Mouse (Mus musculus): Measurements from ENCODE around the gene Rnf41. TPM values are rescaled to one million over a fixed set of nuclear protein-coding genes. Genes with fewer than 3 reads are reported as not detected.

Rnf41 gene
- total RNA-seq, 1 experiment from 2014 or later: 44.4 TPM

DNA sequence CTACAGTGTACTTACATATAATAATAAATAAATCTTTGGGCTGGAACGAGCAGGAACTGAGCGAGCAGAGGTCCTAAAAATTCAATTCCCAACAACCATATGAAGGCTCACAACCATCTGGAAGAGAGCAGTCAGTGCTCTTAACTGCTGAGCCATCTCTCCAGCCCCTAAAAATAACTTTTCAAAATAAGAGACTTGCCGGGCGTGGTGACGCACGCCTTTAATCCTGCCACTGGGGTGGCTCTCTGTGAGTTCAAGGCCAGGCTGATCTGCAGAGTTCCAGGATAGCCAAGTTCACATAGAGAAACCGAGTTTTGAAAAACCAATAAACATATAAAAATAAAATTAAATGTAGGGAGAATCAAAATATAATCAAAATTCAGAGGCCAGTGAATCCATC lies 74.9 kb downstream of the Rnf41 start:
- DNase-seq: peak; percentile 45

- no peak for DNase-seq
Observed at GRCm38 (mm10) chr10:128487861-128488712, 76.6 kb downstream of the Rnf41 start.

DNA sequence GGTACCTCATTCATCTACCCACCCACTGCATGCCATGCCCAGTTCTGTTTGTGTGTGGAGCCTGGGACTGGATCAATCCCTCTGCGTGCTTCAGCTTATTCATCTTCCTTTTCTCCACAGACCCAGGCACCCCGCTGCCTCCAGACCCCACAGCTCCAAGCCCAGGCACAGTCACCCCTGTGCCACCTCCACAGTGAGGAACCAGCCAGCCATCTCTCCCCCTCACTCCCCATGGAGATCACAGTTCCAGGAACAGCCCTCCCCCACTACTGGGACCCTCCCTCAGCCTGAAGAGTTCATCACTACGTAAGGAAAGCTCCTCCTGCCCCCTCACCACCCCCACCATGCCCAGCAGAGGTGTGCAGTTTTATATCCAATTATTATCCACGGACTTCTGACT lies 77.3 kb downstream of the Rnf41 start:
- no peak for DNase-seq

GRCm38 (mm10) chr10:128489380-128489779 lies 77.9 kb downstream of the Rnf41 start:
- DNase-seq: peak; percentile 45

- no peak for DNase-seq
Observed at GRCm38 (mm10) chr10:128489785-128490184, 78.3 kb downstream of the Rnf41 start.

DNA sequence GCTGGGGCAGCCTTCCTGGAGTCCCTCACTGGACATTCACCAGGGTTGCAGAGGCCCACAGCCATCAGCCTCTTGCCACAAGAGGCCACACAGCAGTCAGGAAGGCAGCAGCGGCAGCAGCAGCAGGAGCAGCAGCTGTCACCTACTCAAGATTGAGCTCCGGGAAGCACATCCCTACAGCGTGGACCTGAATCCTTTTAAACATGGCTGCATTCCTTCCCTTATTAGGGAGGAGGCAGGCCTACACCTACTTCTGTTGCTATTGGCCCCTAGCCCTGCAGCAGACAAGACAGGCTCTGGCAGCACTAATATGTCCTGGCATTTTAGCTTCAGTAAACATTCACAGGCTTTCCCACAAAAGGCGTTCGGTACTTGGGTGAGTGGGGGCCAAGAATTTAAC lies 78.8 kb downstream of the Rnf41 start:
- DNase-seq: no peak

DNA sequence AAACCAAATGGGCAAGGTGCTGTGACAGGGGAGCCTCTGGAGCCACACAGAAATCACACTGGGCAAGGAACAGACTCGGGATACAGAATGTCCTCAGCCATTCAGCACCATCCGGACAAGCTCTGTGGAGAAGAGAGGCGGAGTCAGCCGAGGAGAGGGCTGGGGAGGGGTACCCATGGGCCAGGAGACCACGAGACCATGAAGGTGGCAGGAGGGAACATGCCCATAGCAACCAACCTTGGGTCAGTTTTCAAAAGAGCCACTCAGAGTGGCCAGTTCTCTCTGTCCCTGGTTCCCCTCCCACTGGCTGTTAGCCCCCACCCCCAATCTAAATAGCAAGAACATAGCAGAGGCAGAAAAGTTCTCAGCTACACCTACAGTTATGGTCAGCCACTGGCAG lies 79.5 kb downstream of the Rnf41 start:
- DNase-seq: no peak

Small RNAs within 50 kb of the gene (microRNA-seq; reads per million reads assigned to microRNA genes)
- 0 reads per million in 2 experiments for gene Gm25361
- 0 reads per million in 2 experiments for gene Gm26308
- 0 to 0.69 reads per million in 2 experiments for gene Mir6914
- 0.34 to 1.4 reads per million in 2 experiments for gene Mir6915
- 0 to 0.34 reads per million in 2 experiments for gene Mir8105

Other genes starting within 250 kb of the Rnf41 start
- gene Rbms2, start 231.4 kb upstream of the Rnf41 start, total RNA-seq (2021): 84.6 and 85.7 TPM in 2 replicates
- gene Gls2, start 217.2 kb upstream of the Rnf41 start, total RNA-seq (2021): 1.3 and 5.5 TPM in 2 replicates
- 15.3 and 18.0 TPM in 2 replicates for gene Spryd4, start 199.8 kb upstream of the Rnf41 start, total RNA-seq (2021)
- gene Mip, start 185.8 kb upstream of the Rnf41 start, total RNA-seq (2021): not detected in 2 replicates
- 14.1 and 20.7 TPM in 2 replicates for gene Timeless, start 179.6 kb upstream of the Rnf41 start, total RNA-seq (2021)
- gene Apon, start 157.6 kb upstream of the Rnf41 start, total RNA-seq (2021): 0.30 and 2.8 TPM in 2 replicates
- gene Apof, start 143.0 kb upstream of the Rnf41 start, total RNA-seq (2021): 9.7 and 10.0 TPM in 2 replicates
- gene Stat2, start 141.1 kb upstream of the Rnf41 start, total RNA-seq (2021): 37.2 and 52.6 TPM in 2 replicates
- not detected in 2 replicates for gene Il23a, start 112.9 kb upstream of the Rnf41 start, total RNA-seq (2021)
- gene Pan2, start 108.3 kb upstream of the Rnf41 start, total RNA-seq (2021): 28.9 and 32.7 TPM in 2 replicates
- gene Cnpy2, start 89.2 kb upstream of the Rnf41 start, total RNA-seq (2021): 164 and 206 TPM in 2 replicates
- 287 and 317 TPM in 2 replicates for gene Cs, start 73.9 kb upstream of the Rnf41 start, total RNA-seq (2021)
- gene Coq10a, start 42.7 kb upstream of the Rnf41 start, total RNA-seq (2021): 74.4 and 80.2 TPM in 2 replicates
- gene Ankrd52, start 34.5 kb upstream of the Rnf41 start, total RNA-seq (2021): 72.3 and 75.1 TPM in 2 replicates
- gene Slc39a5, start 10.4 kb upstream of the Rnf41 start, total RNA-seq (2021): not detected in 2 replicates
- 74.6 and 75.0 TPM in 2 replicates for gene Nabp2, start 165 bp upstream of the Rnf41 start, total RNA-seq (2021)
- gene Smarcc2, start 47.6 kb downstream of the Rnf41 start, total RNA-seq (2021): 107 and 125 TPM in 2 replicates
- gene Myl6, start 82.5 kb downstream of the Rnf41 start, total RNA-seq (2021): 791 and 820 TPM in 2 replicates
- gene Myl6b, start 87.0 kb downstream of the Rnf41 start, total RNA-seq (2021): 5.0 and 6.9 TPM in 2 replicates
- gene Esyt1, start 114.2 kb downstream of the Rnf41 start, total RNA-seq (2021): 18.1 and 22.9 TPM in 2 replicates
- gene Zc3h10, start 136.1 kb downstream of the Rnf41 start, total RNA-seq (2021): 9.1 and 13.6 TPM in 2 replicates
- gene Rpl41, start 137.6 kb downstream of the Rnf41 start, total RNA-seq (2021): 2,617 and 2,671 TPM in 2 replicates
- gene Pa2g4, start 154.3 kb downstream of the Rnf41 start, total RNA-seq (2021): 83.8 and 97.6 TPM in 2 replicates
- gene Erbb3, start 178.0 kb downstream of the Rnf41 start, total RNA-seq (2021): 2.8 and 3.8 TPM in 2 replicates
- gene Rps26, start 215.1 kb downstream of the Rnf41 start, total RNA-seq (2021): 688 and 827 TPM in 2 replicates
- gene Ikzf4, start 234.3 kb downstream of the Rnf41 start, total RNA-seq (2021): 1.5 and 2.0 TPM in 2 replicates